Mouse (Mus musculus): ENCODE results near the gene Birc2. TPM values are rescaled to one million over a fixed set of nuclear protein-coding genes. Genes with fewer than 3 reads are reported as not detected.
A peak's percentile ranks its signal among the peaks of the same experiment; 100 is the strongest.

Gene Birc2
- total RNA-seq, 2 experiments from 2014 or later = 29.4 to 35.0 TPM

- no peak for ATAC-seq (replicated peaks; ENCODE audit: low FRiP score, poor library complexity, severe bottlenecking)
Measured at GRCm38 (mm10) chr9:7848191-7848590, 11.3 kb upstream of the Birc2 start.

GRCm38 (mm10) chr9:7846667-7847199 lies 9.9 kb upstream of the Birc2 start:
- no peak for ATAC-seq (replicated peaks; ENCODE audit: low FRiP score, poor library complexity, severe bottlenecking)

GRCm38 (mm10) chr9:7845216-7845895 lies 8.5 kb upstream of the Birc2 start:
- ATAC-seq (replicated peaks; ENCODE audit: low FRiP score, poor library complexity, severe bottlenecking) = no peak

- no peak for ATAC-seq (replicated peaks; ENCODE audit: low FRiP score, poor library complexity, severe bottlenecking)
Measured at GRCm38 (mm10) chr9:7841221-7841620, 4.4 kb upstream of the Birc2 start.

GRCm38 (mm10) chr9:7837806-7838440 lies 1.1 kb upstream of the Birc2 start:
- ATAC-seq (replicated peaks; ENCODE audit: low FRiP score, poor library complexity, severe bottlenecking) = no peak

- ATAC-seq (replicated peaks; ENCODE audit: low FRiP score, poor library complexity, severe bottlenecking) = peak; percentile 58
Measured at GRCm38 (mm10) chr9:7836331-7836730, 533 bp downstream of the Birc2 start.

GRCm38 (mm10) chr9:7835302-7835701 lies 1.6 kb downstream of the Birc2 start:
- ATAC-seq (replicated peaks; ENCODE audit: low FRiP score, poor library complexity, severe bottlenecking) = no peak

- no peak for ATAC-seq (replicated peaks; ENCODE audit: low FRiP score, poor library complexity, severe bottlenecking)
Measured at GRCm38 (mm10) chr9:7833421-7833820, 3.4 kb downstream of the Birc2 start.

- peak; percentile 83 for ATAC-seq (replicated peaks; ENCODE audit: low FRiP score, poor library complexity, severe bottlenecking)
Measured at GRCm38 (mm10) chr9:7829531-7830528, 7.0 kb downstream of the Birc2 start.

GRCm38 (mm10) chr9:7828706-7829105 lies 8.2 kb downstream of the Birc2 start:
- no peak for ATAC-seq (replicated peaks; ENCODE audit: low FRiP score, poor library complexity, severe bottlenecking)

GRCm38 (mm10) chr9:7824916-7825315 lies 11.9 kb downstream of the Birc2 start:
- no peak for ATAC-seq (replicated peaks; ENCODE audit: low FRiP score, poor library complexity, severe bottlenecking)

GRCm38 (mm10) chr9:7822758-7823157 lies 14.1 kb downstream of the Birc2 start:
- ATAC-seq (replicated peaks; ENCODE audit: low FRiP score, poor library complexity, severe bottlenecking) = no peak

GRCm38 (mm10) chr9:7805101-7805506 lies 31.8 kb downstream of the Birc2 start:
- no peak for ATAC-seq (replicated peaks; ENCODE audit: low FRiP score, poor library complexity, severe bottlenecking)

- ATAC-seq (replicated peaks; ENCODE audit: low FRiP score, poor library complexity, severe bottlenecking) = no peak
Measured at GRCm38 (mm10) chr9:7798555-7798954, 38.3 kb downstream of the Birc2 start.

- ATAC-seq (replicated peaks; ENCODE audit: low FRiP score, poor library complexity, severe bottlenecking) = no peak
Measured at GRCm38 (mm10) chr9:7797542-7797941, 39.3 kb downstream of the Birc2 start.

- no peak for ATAC-seq (replicated peaks; ENCODE audit: low FRiP score, poor library complexity, severe bottlenecking)
Measured at GRCm38 (mm10) chr9:7796129-7796864, 40.6 kb downstream of the Birc2 start.

- ATAC-seq (replicated peaks; ENCODE audit: low FRiP score, poor library complexity, severe bottlenecking) = no peak
Measured at GRCm38 (mm10) chr9:7795581-7795980, 41.3 kb downstream of the Birc2 start.

- ATAC-seq (replicated peaks; ENCODE audit: low FRiP score, poor library complexity, severe bottlenecking) = no peak
Measured at GRCm38 (mm10) chr9:7793561-7793960, 43.3 kb downstream of the Birc2 start.

GRCm38 (mm10) chr9:7790580-7791084 lies 46.2 kb downstream of the Birc2 start:
- ATAC-seq (replicated peaks; ENCODE audit: low FRiP score, poor library complexity, severe bottlenecking) = peak; percentile 79

All from erythroblast, adult 5-6 weeks (primary cell).